Mouse (Mus musculus): ENCODE data around the gene Efemp2.

DNA sequence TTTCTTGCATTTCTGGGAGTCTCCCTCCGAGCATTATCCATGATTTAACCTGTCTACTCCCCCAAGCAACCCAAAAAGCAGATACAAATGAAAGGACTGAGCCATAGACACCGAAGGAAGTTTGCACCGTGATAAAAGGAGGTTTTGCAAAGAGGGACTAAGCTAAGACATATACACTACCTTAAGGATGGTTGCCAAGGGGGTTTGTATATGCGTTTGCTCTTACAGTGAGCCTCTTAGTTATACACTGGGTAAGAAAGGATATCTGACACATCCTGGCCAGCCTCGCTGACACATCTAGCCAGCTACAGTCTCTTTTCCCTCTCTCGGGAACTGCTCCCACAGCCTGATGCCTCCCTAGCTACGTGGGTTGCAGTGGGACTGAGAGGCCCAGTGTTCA lies 39.8 kb upstream of the Efemp2 start:
- no peak for TF ChIP-seq CTCF (IDR thresholded peaks at IDR 0.05; ENCODE audit: borderline replicate concordance, insufficient read depth, low read depth, low read length)
- no peak for TF ChIP-seq POLR2A (IDR thresholded peaks at IDR 0.05; ENCODE audit: borderline replicate concordance, insufficient read depth, low read length)
